Mouse (Mus musculus): ENCODE data around the gene Pigc. TPM values are rescaled to one million over a fixed set of nuclear protein-coding genes. Genes with fewer than 3 reads are reported as not detected.

The Pigc gene
- polyA plus RNA-seq, 1 experiment, result 16.6 TPM

GRCm38 (mm10) chr1:161983451-161983850 lies 14.5 kb downstream of the Pigc start:
- 58% methylated on average over 6 of the region's 6 CpGs for WGBS
- Histone ChIP-seq H3K4me3 (ENCODE audit: insufficient read depth, low read depth, low read length) (no peak overlapping the region), H3K4me1 (ENCODE audit: control insufficient read depth, insufficient read depth, low read length) (peaks cover 3% of the 10 kb centered on the region; the same call in 1 of the 2 replicates), H3K27ac (ENCODE audit: insufficient read depth, low read depth, low read length) (no peak overlapping the region), H3K36me3 (ENCODE audit: control insufficient read depth, insufficient read depth, low read length) (no peaks in the 10 kb centered on the region), H3K27me3 (replicated peaks; ENCODE audit: control insufficient read depth, insufficient read depth, low read length) (no peaks in the 10 kb centered on the region)
- TF ChIP-seq CTCF (conservative IDR thresholded peaks at IDR 0.05; ENCODE audit: insufficient read depth, insufficient read length, low read depth, low read length) (no peak), POLR2A (IDR thresholded peaks at IDR 0.05; ENCODE audit: low read depth, low read length) (no peak)
- DNase-seq, result no peak

- Histone ChIP-seq H3K36me3 (ENCODE audit: control insufficient read depth, insufficient read depth, low read length) (no peaks in the 10 kb centered on the region), H3K4me1 (ENCODE audit: control insufficient read depth, insufficient read depth, low read length) (peaks cover 3% of the 10 kb centered on the region; the same call in 1 of the 2 replicates), H3K27me3 (replicated peaks; ENCODE audit: control insufficient read depth, insufficient read depth, low read length) (no peaks in the 10 kb centered on the region), H3K27ac (ENCODE audit: insufficient read depth, low read depth, low read length) (no peak overlapping the region), H3K4me3 (ENCODE audit: insufficient read depth, low read depth, low read length) (no peak overlapping the region)
- 35% methylated on average over 4 of the region's 4 CpGs for WGBS
- DNase-seq, result peak; percentile 52
- TF ChIP-seq POLR2A (IDR thresholded peaks at IDR 0.05; ENCODE audit: low read depth, low read length), result no peak
- no peak for TF ChIP-seq CTCF (conservative IDR thresholded peaks at IDR 0.05; ENCODE audit: insufficient read depth, insufficient read length, low read depth, low read length)
Observed at GRCm38 (mm10) chr1:161983979-161984566, 15.1 kb downstream of the Pigc start.

GRCm38 (mm10) chr1:161990684-161991578 lies 21.9 kb downstream of the Pigc start:
- Histone ChIP-seq H3K36me3 (ENCODE audit: control insufficient read depth, insufficient read depth, low read length) (no peaks in the 10 kb centered on the region), H3K4me3 (ENCODE audit: insufficient read depth, low read depth, low read length) (no peak overlapping the region), H3K27me3 (replicated peaks; ENCODE audit: control insufficient read depth, insufficient read depth, low read length) (no peaks in the 10 kb centered on the region), H3K27ac (ENCODE audit: insufficient read depth, low read depth, low read length) (no peak overlapping the region), H3K4me1 (ENCODE audit: control insufficient read depth, insufficient read depth, low read length) (no peaks in the 10 kb centered on the region)
- DNase-seq, result no peak
- WGBS, result 36% methylated on average over 10 of the region's 10 CpGs
- TF ChIP-seq CTCF (conservative IDR thresholded peaks at IDR 0.05; ENCODE audit: insufficient read depth, insufficient read length, low read depth, low read length) (no peak), POLR2A (IDR thresholded peaks at IDR 0.05; ENCODE audit: low read depth, low read length) (no peak)

- DNase-seq, result no peak
- WGBS, result 88% methylated on average over 11 of the region's 11 CpGs
- TF ChIP-seq CTCF (conservative IDR thresholded peaks at IDR 0.05; ENCODE audit: insufficient read depth, insufficient read length, low read depth, low read length) (no peak), POLR2A (IDR thresholded peaks at IDR 0.05; ENCODE audit: low read depth, low read length) (no peak)
- Histone ChIP-seq H3K27ac (ENCODE audit: insufficient read depth, low read depth, low read length) (no peak overlapping the region), H3K36me3 (ENCODE audit: control insufficient read depth, insufficient read depth, low read length) (no peaks in the 10 kb centered on the region), H3K4me1 (ENCODE audit: control insufficient read depth, insufficient read depth, low read length) (no peaks in the 10 kb centered on the region), H3K27me3 (replicated peaks; ENCODE audit: control insufficient read depth, insufficient read depth, low read length) (no peaks in the 10 kb centered on the region), H3K4me3 (ENCODE audit: insufficient read depth, low read depth, low read length) (no peak overlapping the region)
Observed at GRCm38 (mm10) chr1:161991846-161992245, 22.9 kb downstream of the Pigc start.

GRCm38 (mm10) chr1:161992389-161992788 lies 23.4 kb downstream of the Pigc start:
- no peak overlapping the region for H3K4me3 ChIP-seq (ENCODE audit: insufficient read depth, low read depth, low read length)
- H3K36me3 ChIP-seq (ENCODE audit: control insufficient read depth, insufficient read depth, low read length), result no peaks in the 10 kb centered on the region
- H3K27ac ChIP-seq (ENCODE audit: insufficient read depth, low read depth, low read length), result no peak overlapping the region
- no peaks in the 10 kb centered on the region for H3K27me3 ChIP-seq (replicated peaks; ENCODE audit: control insufficient read depth, insufficient read depth, low read length)
- TF ChIP-seq CTCF (conservative IDR thresholded peaks at IDR 0.05; ENCODE audit: insufficient read depth, insufficient read length, low read depth, low read length), result no peak
- no peak for TF ChIP-seq POLR2A (IDR thresholded peaks at IDR 0.05; ENCODE audit: low read depth, low read length)
- no peak for DNase-seq
- WGBS, result 94% methylated on average over 7 of the region's 7 CpGs
- H3K4me1 ChIP-seq (ENCODE audit: control insufficient read depth, insufficient read depth, low read length), result no peaks in the 10 kb centered on the region

GRCm38 (mm10) chr1:161998781-161999180 lies 29.8 kb downstream of the Pigc start:
- Histone ChIP-seq H3K27ac (ENCODE audit: insufficient read depth, low read depth, low read length) (no peak overlapping the region), H3K4me3 (ENCODE audit: insufficient read depth, low read depth, low read length) (no peak overlapping the region), H3K36me3 (ENCODE audit: control insufficient read depth, insufficient read depth, low read length) (no peaks in the 10 kb centered on the region), H3K4me1 (ENCODE audit: control insufficient read depth, insufficient read depth, low read length) (peaks cover 2% of the 10 kb centered on the region; the same call in 1 of the 2 replicates), H3K27me3 (replicated peaks; ENCODE audit: control insufficient read depth, insufficient read depth, low read length) (no peaks in the 10 kb centered on the region)
- DNase-seq, result no peak
- 62% methylated on average over 4 of the region's 4 CpGs for WGBS
- TF ChIP-seq POLR2A (IDR thresholded peaks at IDR 0.05; ENCODE audit: low read depth, low read length) (no peak), CTCF (conservative IDR thresholded peaks at IDR 0.05; ENCODE audit: insufficient read depth, insufficient read length, low read depth, low read length) (no peak)

- Histone ChIP-seq H3K4me1 (ENCODE audit: control insufficient read depth, insufficient read depth, low read length) (peaks cover 4% of the 10 kb centered on the region; the same call in 1 of the 2 replicates), H3K36me3 (ENCODE audit: control insufficient read depth, insufficient read depth, low read length) (no peaks in the 10 kb centered on the region), H3K27ac (ENCODE audit: insufficient read depth, low read depth, low read length) (no peak overlapping the region), H3K27me3 (replicated peaks; ENCODE audit: control insufficient read depth, insufficient read depth, low read length) (no peaks in the 10 kb centered on the region), H3K4me3 (ENCODE audit: insufficient read depth, low read depth, low read length) (no peak overlapping the region)
- no peak for DNase-seq
- TF ChIP-seq POLR2A (IDR thresholded peaks at IDR 0.05; ENCODE audit: low read depth, low read length) (no peak), CTCF (conservative IDR thresholded peaks at IDR 0.05; ENCODE audit: insufficient read depth, insufficient read length, low read depth, low read length) (no peak)
- 35% methylated on average over 5 of the region's 5 CpGs for WGBS
Observed at GRCm38 (mm10) chr1:161999338-161999737, 30.4 kb downstream of the Pigc start.

Measured in kidney, adult 2 months (tissue).